Mouse (Mus musculus) left cerebral cortex, adult 2 months (tissue): ENCODE results near the gene Fuz. TPM values are rescaled to one million over a fixed set of nuclear protein-coding genes. Genes with fewer than 3 reads are reported as not detected.

Source experiments
- DNase-seq, 2 experiments: peaks; one replicate each; pipeline ENCODE4 v3.0.0; 2021 to 2022; ENCODE audit warnings: low spot score in 2 of 2, mixed read lengths in 1 of 2; ENCODE audit errors: extremely low spot score in 1 of 2
- H3K27ac ChIP-seq: fragments of 200-600 bp; 2 replicates; pipeline ENCODE4 v1.8.1; 2022
- H3K4me3 ChIP-seq: fragments of 200-600 bp; 2 replicates; pipeline ENCODE4 v1.8.1; 2022
- CTCF ChIP-seq: fragments of 200-600 bp; IDR thresholded peaks from 2 replicates; pipeline ENCODE4 v1.8.1; 2022; ENCODE audit warnings: antibody characterized with exemption, mild to moderate bottlenecking, moderate library complexity
- intact Hi-C: fragments of 180-260 bp; cut with DNase I; formaldehyde crosslinking; loops from one replicate; pipeline ENCODE4 v1.15.1; 2025
- total RNA-seq, 2 experiments: library from RNA; stranded (reverse); gene quantifications; 2 replicates each; pipeline ENCODE4 v1.2.3; 2021

Fuz gene
- total RNA-seq, 2 experiments from 2014 or later = 23.4 to 24.1 TPM

DNA sequence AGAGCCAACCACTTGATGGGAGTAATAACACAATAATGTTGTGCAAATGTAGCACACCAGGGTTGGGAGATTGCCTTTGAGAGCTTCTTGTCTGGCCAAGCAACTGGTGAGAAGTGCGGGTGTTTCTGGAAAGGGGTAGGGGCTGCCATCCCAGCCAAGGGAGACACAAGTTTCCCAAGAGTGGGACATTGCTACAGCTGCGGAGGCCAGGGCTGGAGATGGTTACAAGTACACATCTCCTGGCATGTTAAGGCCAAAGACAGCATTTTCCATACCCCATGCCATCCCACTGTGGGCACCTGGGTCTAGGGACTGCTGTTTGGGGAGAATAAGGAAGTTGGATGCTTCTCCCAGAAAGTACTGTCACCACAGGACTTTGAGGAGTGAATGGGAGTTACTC is 42.8 kb upstream of the Fuz start:
- Histone ChIP-seq H3K27ac (no peak overlapping the region), H3K4me3 (no peak overlapping the region)
- no peak for DNase-seq
- no peak for TF ChIP-seq CTCF
- intact Hi-C loops = loop anchor here (2.0 to 10.0 kb wide), 2 partner anchors 16 to 272 kb away; partner anchors contain the start of genes Ptov1, Rpl13a and Rps11

DNA sequence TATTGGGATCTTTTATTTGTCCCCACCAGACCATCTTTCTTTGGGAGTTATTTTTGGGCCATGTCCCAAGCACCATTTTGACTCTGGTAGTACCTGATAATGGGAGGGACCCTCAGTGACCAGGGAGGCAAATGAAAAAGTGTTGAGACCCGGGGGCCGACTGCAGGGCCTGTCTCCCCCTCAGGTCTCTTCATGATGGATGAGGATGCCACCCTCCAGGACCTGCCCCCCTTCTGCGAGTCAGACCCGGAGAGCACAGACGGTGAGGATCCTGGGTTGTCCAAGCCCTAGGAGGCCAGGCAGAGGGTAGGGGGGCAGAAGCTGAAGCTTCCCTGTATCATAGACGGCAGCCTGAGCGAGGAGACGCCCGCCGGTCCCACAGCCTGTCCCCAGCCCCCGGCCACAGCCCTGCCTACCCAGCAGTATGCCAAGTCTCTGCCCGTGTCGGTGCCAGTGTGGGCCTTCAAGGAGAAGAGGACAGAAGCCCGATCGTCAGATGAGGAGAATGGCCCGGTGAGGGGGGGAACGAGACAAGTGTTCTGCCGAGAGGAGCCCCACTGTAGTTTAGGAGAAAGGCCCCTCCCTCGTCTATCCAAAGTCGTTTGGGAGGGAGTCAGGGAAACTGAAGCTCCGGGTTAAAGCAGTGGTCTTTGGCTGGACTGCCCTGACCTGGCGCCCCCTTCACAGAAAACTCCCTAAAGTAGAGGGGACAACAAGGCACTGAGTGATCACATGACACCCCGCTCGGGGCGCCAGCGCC is 42.1 kb upstream of the Fuz start:
- no peak for TF ChIP-seq CTCF
- peak overlapping the region; percentile 66 for H3K4me3 ChIP-seq
- DNase-seq = no peak
- intact Hi-C loops = loop anchor here (2.0 to 10.0 kb wide), 2 partner anchors 15 to 271 kb away; partner anchors contain the start of genes Ptov1, Rpl13a and Rps11
- peak overlapping the region; percentile 76 for H3K27ac ChIP-seq

DNA sequence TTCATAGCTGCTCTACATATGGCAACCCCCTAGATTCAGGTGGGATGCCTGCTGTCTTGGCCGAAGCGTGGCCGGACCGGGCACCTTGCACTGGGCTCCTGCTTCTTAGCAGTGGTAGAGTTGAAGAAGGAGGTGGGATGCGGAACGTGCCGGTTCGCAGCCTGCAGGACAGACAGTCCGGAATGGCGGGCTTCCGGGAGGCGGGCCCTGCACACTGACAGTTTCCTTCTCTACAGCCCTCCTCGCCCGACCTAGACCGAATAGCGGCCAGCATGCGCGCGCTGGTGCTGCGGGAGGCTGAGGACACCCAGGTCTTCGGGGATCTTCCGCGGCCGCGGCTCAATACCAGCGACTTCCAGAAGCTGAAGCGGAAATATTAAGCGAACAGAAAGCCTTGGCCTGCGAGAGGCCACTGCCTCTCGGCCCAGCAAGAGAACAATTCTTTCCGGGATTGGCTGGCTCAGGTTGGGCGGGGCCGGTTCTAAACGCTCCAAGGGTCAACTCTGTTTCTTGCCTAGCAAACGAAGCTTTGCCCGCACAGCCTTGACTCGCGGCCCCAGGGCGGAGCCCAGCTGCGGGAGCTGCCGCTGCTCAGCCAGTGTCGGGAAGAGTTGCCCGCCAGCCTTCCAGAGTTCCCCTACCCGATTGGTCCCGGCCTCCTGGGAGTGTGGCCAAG is 41.4 kb upstream of the Fuz start:
- peak; percentile 67 to 69 for DNase-seq
- H3K4me3 ChIP-seq = peak overlapping the region; percentile 66
- intact Hi-C loops = loop anchor here (10.0 kb wide), 1 partner anchor 270 kb away; the partner anchor contains the start of genes Rpl13a and Rps11
- peak overlapping the region; percentile 76 for H3K27ac ChIP-seq
- TF ChIP-seq CTCF = no peak

DNA sequence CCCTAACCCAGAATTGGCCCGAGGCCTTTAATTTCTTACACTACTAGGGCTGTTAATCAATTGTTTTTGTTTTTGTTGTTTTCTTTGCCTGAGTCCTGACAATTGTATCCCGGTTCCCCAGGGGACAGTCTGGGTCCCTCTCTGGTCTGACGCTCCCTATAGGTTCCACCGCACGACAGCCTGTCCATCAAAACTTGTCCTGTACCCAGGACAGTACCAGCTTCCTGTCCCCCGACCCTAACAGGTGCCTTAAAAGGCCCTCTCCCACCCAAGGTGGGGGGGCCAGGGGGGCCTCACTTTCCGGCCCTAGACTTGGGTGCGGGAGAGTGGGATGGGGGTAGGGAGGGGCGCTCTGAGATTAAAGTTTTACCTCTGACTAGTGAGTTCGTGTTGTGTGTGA is 40.8 kb upstream of the Fuz start:
- no peak for DNase-seq
- Histone ChIP-seq H3K4me3 (peak overlapping the region; percentile 66), H3K27ac (peak overlapping the region; percentile 76)
- TF ChIP-seq CTCF = no peak; the same call in 1 of the 2 replicates
- intact Hi-C loops = loop anchor here (10.0 kb wide), 1 partner anchor 270 kb away; the partner anchor contains the start of genes Rpl13a and Rps11

DNA sequence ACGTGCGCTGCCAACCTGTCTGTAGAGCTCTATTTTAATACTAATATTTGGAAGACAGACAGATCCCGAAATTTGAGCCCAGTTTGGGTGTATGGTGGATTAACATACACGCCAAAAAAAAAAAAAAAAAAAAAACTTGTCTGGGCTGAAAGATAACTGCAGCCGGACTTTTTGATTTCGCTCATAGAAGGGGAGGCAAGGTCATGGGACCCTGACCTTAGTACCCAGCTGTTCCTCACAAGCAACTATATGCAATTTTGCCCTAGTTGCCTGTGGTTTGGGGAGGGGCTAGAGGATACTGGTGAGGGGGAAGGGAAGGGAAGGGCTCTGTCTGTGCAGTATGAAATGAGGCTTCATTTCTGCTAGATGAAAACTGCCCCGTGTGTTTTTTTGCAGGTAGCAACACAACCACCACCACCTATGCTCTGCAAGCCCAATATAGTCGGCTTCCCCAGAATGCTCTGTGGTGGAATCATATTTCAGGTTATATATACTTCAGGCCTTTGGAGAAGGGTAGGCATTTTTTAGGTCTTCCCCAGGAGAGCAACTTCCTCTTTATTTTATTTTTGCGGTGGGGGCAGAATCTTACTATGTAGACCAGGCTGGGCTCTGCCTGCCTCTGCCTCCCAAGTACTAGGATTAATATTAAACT is 39.5 kb upstream of the Fuz start:
- no peak for TF ChIP-seq CTCF
- intact Hi-C loops = loop anchor here (10.0 kb wide), 1 partner anchor 268 kb away; the partner anchor contains the start of genes Rpl13a and Rps11
- Histone ChIP-seq H3K27ac (peak overlapping the region; percentile 88), H3K4me3 (peak overlapping the region; percentile 92)
- no peak for DNase-seq

DNA sequence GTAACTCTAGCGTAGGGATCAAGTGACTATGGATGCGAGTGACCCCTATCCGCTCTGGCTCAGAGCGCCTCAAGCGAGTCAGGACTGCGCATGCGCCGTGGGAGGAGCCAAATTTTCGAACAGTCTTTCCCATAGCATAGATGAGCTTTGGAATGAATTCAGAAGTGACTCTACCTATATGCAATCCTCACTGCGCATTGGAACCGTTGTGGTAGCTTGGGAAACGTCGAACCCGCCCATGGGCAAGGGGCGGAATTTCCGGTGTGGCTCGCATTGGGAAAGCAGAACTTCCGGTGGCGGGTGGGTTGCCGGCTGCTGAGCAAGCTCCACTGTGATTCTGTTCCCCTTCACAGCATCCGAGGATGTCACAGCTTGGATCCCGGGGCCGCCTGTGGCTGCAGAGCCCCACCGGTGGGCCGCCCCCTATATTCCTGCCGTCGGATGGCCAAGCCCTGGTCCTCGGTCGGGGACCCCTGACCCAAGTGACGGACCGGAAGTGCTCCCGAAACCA is 38.8 kb upstream of the Fuz start, which contains the start of gene Pnkp:
TSS of gene Pnkp (plus strand) at position 98 of the 511 bp plus-strand sequence.
- peak; percentile 89 to 90 for DNase-seq
- no peak; the same call in 1 of the 2 replicates for TF ChIP-seq CTCF
- peak within 1 kb of the TSS; percentile 92 for H3K4me3 ChIP-seq
- peak within 1 kb of the TSS; percentile 88 for H3K27ac ChIP-seq
- intact Hi-C loops = loop anchor here (10.0 kb wide), 1 partner anchor 268 kb away; the partner anchor contains the start of genes Rpl13a and Rps11

DNA sequence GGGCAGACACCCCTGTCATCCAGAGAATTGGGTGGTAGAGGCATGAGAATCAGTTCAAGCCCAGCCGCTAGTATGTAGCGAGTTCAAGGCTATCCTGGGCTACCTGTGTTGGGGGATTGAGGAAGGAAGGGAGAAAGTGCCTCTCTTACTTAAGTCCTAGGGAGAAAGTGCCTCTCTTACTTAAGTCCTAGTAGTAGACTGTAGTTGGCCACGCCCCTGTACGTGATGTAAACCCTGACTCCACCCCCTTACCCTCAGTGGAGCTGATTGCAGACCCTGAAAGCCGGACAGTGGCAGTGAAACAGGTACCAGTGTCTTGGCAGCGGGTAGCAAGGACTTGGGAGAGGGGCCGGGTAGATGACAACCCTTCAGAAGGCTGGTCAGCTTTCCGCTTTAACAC is 38.0 kb upstream of the Fuz start:
- intact Hi-C loops = loop anchor here (10.0 kb wide), 1 partner anchor 267 kb away; the partner anchor contains the start of genes Rpl13a and Rps11
- Histone ChIP-seq H3K27ac (peak overlapping the region; percentile 88; the same call in 1 of the 2 replicates), H3K4me3 (peak overlapping the region; percentile 92)
- no peak for DNase-seq
- TF ChIP-seq CTCF = no peak

DNA sequence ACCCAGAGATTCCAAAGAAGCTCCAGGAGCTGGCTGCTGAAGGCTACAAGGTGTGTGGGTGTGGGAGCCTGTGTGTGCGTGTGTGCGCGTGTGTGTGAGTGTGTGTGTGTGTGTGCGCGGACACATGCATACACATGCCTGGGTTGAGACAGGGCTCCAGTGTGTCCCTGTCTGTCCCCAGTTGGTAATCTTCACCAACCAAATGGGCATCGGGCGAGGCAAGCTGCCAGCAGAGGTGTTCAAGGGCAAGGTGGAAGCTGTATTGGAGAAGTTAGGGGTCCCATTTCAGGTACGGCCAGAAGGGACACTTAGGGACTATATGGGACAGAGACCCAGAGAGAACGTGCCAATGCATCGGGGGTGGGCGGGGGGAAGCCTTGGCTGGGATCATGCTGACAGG is 36.0 kb upstream of the Fuz start:
- intact Hi-C loops = loop anchor here (10.0 kb wide), 1 partner anchor 265 kb away; the partner anchor contains the start of genes Rpl13a and Rps11
- DNase-seq = no peak
- Histone ChIP-seq H3K4me3 (no peak overlapping the region), H3K27ac (no peak overlapping the region)
- TF ChIP-seq CTCF = no peak

DNA sequence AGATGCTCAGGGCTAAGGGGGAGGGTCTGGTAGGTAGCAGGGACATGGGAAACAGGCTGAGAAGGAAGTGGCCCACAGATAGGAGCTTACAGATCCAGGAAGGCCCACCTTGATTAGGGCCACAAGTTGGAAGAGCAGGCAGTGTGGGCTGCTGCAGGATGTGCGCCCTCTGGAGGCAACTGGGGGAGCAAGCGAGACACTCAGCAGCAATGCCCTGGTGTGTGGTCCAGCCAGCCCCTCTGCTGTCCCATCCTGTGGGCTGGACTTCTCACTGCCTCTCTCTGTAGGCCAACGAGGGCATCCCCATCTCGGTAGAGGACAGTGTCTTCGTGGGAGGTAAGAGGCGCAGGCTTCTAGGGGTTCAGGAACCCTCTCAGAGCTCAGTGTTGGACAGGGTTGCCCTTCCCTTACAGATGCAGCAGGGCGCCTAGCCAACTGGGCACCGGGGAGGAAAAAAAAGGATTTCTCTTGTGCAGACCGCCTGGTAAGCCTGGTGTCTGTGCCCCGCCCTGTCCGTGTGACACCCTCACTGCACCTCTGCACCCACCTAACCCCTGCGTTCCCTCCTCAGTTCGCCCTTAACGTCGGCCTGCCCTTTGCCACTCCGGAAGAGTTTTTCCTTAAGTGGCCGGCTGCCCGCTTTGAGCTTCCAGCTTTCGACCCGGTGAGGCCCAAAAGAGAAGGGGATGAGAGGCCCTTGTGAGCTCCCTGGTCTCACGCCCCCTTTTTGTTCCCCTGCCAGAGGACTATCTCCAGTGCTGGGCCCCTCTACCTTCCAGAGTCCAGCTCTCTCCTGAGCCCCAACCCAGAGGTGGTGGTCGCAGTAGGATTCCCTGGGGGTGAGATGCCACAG is 35.1 kb upstream of the Fuz start:
- peak; percentile 62 to 72 for DNase-seq
- H3K27ac ChIP-seq = no peak overlapping the region; the same call in 1 of the 2 replicates
- no peak overlapping the region for H3K4me3 ChIP-seq
- intact Hi-C loops = no loop called here
- peak; percentile 89 for TF ChIP-seq CTCF

DNA sequence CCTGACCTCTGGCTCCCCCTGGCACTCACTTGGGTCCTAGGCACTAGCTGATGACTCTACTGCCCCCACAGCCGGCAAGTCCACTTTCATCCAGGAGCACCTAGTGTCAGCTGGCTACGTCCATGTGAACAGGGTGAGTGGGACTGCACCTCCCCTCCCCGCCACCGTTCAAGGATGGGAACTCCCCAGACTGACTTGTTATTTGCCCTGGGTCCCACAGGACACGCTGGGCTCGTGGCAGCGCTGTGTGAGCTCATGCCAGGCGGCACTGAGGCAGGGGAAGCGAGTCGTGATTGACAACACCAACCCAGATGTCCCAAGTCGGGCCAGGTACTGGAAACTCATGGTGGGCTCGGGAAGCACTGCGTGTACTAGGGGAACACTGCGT is 34.5 kb upstream of the Fuz start:
- no peak for TF ChIP-seq CTCF
- intact Hi-C loops = no loop called here
- Histone ChIP-seq H3K27ac (no peak overlapping the region), H3K4me3 (no peak overlapping the region)
- DNase-seq = no peak
